Mouse (Mus musculus): ENCODE results near the gene Tesk1. TPM values are rescaled to one million over a fixed set of nuclear protein-coding genes. Genes with fewer than 3 reads are reported as not detected.

Tesk1 gene
- total and polyA plus RNA-seq, 3 experiments, result 1.9 to 6.0 (median 4.5) TPM

- Histone ChIP-seq H3K4me3 (replicated peaks in 1 of 3; ENCODE audit: low read depth in 2 of 3, low read length in 2 of 3, poor library complexity in 1 of 3) (no peak overlapping the region), H3K4me2 (ENCODE audit: insufficient read depth, low read depth, poor library complexity, severe bottlenecking) (no peak overlapping the region), H3K27me3 (replicated peaks) (peaks cover 79% of the 10 kb centered on the region), H3K4me1 (ENCODE audit: control insufficient read depth in 1 of 2, insufficient read depth in 2 of 2) (peaks cover under 1 to 23% of the 10 kb centered on the region in 2 experiments; a peak in 3 of 4 replicates), H3K9ac (ENCODE audit: insufficient read depth, low read depth) (no peak overlapping the region), H3K27ac (ENCODE audit: insufficient read depth, low read depth) (no peak overlapping the region), H3K36me3 (replicated peaks in 1 of 2; ENCODE audit: control insufficient read depth in 1 of 2, insufficient read depth in 1 of 2, low read length in 1 of 2) (no peaks in the 10 kb centered on the region), H3K9me3 (replicated peaks; ENCODE audit: low read length) (no peaks in the 10 kb centered on the region), H3K79me2 (replicated peaks; ENCODE audit: control insufficient read depth, extremely low read depth, insufficient read depth, poor library complexity, severe bottlenecking) (no peaks in the 10 kb centered on the region)
- TF ChIP-seq JUN (IDR thresholded peaks at IDR 0.05; ENCODE audit: insufficient read depth, low read depth, low read length), result no peak
- TF ChIP-seq USF1 (IDR thresholded peaks at IDR 0.05; ENCODE audit: low read depth, low read length), result no peak
- no peak for TF ChIP-seq ELF1 (IDR thresholded peaks at IDR 0.05; ENCODE audit: low read depth, low read length)
- TF ChIP-seq RAD21 (IDR thresholded peaks at IDR 0.05; ENCODE audit: low read depth, low read length), result no peak
- no peak for TF ChIP-seq HCFC1 (IDR thresholded peaks at IDR 0.05; ENCODE audit: low read depth, low read length)
- TF ChIP-seq PAX5 (IDR thresholded peaks at IDR 0.05; ENCODE audit: low read length), result no peak
- no peak for TF ChIP-seq ZNF384 (IDR thresholded peaks at IDR 0.05; ENCODE audit: low read depth, low read length)
- no peak for TF ChIP-seq TBP (conservative IDR thresholded peaks at IDR 0.05; ENCODE audit: low read depth, low read length)
- TF ChIP-seq JUND (conservative IDR thresholded peaks at IDR 0.05; ENCODE audit: low read depth, low read length), result no peak
- TF ChIP-seq UBTF (IDR thresholded peaks at IDR 0.05; ENCODE audit: low read depth, low read length), result no peak
- no peak for TF ChIP-seq EP300 (IDR thresholded peaks at IDR 0.05; ENCODE audit: low read length)
- no peak for TF ChIP-seq CHD2 (IDR thresholded peaks at IDR 0.05; ENCODE audit: low read length)
- TF ChIP-seq E2F4 (IDR thresholded peaks at IDR 0.05; ENCODE audit: insufficient replicate concordance, low read depth, low read length), result no peak
- TF ChIP-seq KAT2A (IDR thresholded peaks at IDR 0.05; ENCODE audit: insufficient replicate concordance, low read length), result no peak
- TF ChIP-seq ETS1 (conservative IDR thresholded peaks at IDR 0.05; ENCODE audit: low read depth, low read length), result no peak
- TF ChIP-seq MEF2A (IDR thresholded peaks at IDR 0.05; ENCODE audit: borderline replicate concordance, low read depth, low read length), result no peak
- TF ChIP-seq USF2 (conservative IDR thresholded peaks at IDR 0.05; ENCODE audit: low read depth, low read length), result no peak
- in situ Hi-C loops (cut with MboI; ENCODE audit: low pct_ligation_motif_present, low pct_unique_long_range_greater_than_20kb, low sequenced_read_pairs), result no loop called here
- no peak for DNase-seq (ENCODE audit: extremely low read depth)
- dilution Hi-C loops (cut with MboI; ENCODE audit: extremely low pct_ligation_motif_present, extremely low pct_unique_long_range_greater_than_20kb, low sequenced_read_pairs), result no loop called here
Observed at GRCm38 (mm10) chr4:43425197-43425596, 16.5 kb upstream of the Tesk1 start.

GRCm38 (mm10) chr4:43425648-43426380 lies 15.9 kb upstream of the Tesk1 start:
- Histone ChIP-seq H3K9ac (ENCODE audit: insufficient read depth, low read depth) (no peak overlapping the region), H3K27me3 (replicated peaks) (peaks cover 84% of the 10 kb centered on the region), H3K27ac (ENCODE audit: insufficient read depth, low read depth) (no peak overlapping the region), H3K4me1 (ENCODE audit: control insufficient read depth in 1 of 2, insufficient read depth in 2 of 2) (peaks cover 0 to 22% of the 10 kb centered on the region in 2 experiments; a peak in 2 of 4 replicates), H3K79me2 (replicated peaks; ENCODE audit: control insufficient read depth, extremely low read depth, insufficient read depth, poor library complexity, severe bottlenecking) (no peaks in the 10 kb centered on the region), H3K4me2 (ENCODE audit: insufficient read depth, low read depth, poor library complexity, severe bottlenecking) (no peak overlapping the region), H3K36me3 (replicated peaks in 1 of 2; ENCODE audit: control insufficient read depth in 1 of 2, insufficient read depth in 1 of 2, low read length in 1 of 2) (no peaks in the 10 kb centered on the region), H3K4me3 (replicated peaks in 1 of 3; ENCODE audit: low read depth in 2 of 3, low read length in 2 of 3, poor library complexity in 1 of 3) (no peak overlapping the region), H3K9me3 (replicated peaks; ENCODE audit: low read length) (no peaks in the 10 kb centered on the region)
- no peak for TF ChIP-seq NELFE (IDR thresholded peaks at IDR 0.05; ENCODE audit: low read depth, low read length)
- no peak for DNase-seq (ENCODE audit: extremely low read depth)
- in situ Hi-C loops (cut with MboI; ENCODE audit: low pct_ligation_motif_present, low pct_unique_long_range_greater_than_20kb, low sequenced_read_pairs) (no loop called here), dilution Hi-C loops (cut with MboI; ENCODE audit: extremely low pct_ligation_motif_present, extremely low pct_unique_long_range_greater_than_20kb, low sequenced_read_pairs) (no loop called here)
